Mouse (Mus musculus) neural tube, embryonic 15.5 days (tissue): Measurements from ENCODE around the gene Desi2. TPM values are rescaled to one million over a fixed set of nuclear protein-coding genes. Genes with fewer than 3 reads are reported as not detected.
"Not testable (repeated sequence)": the region's sequence is repeated elsewhere in the genome, so short reads cannot be mapped to it uniquely, and the experiment has no call there.

ENCODE experiments used
- ATAC-seq: fragments of 200-750 bp; cut with Nextera tagmentation; 2 replicates; pipeline ENCODE4 v1.8.0; 2017; ENCODE audit warnings: mild to moderate bottlenecking, moderate TSS enrichment, moderate library complexity; ENCODE audit not compliant: low FRiP score
- H3K27ac ChIP-seq: fragments of 300-500 bp; sonication (generic); replicated peaks from 2 replicates; pipeline ENCODE4 v1.5.1; 2015; ENCODE audit warnings: mild to moderate bottlenecking, inconsistent platforms
- H3K27me3 ChIP-seq: fragments of 300-500 bp; sonication (generic); replicated peaks from 2 replicates; pipeline ENCODE4 v1.6.1; 2015; ENCODE audit warnings: inconsistent platforms
- H3K36me3 ChIP-seq: fragments of 300-500 bp; sonication (generic); 2 replicates; pipeline ENCODE4 v1.6.1; 2015; ENCODE audit warnings: inconsistent platforms
- H3K4me1 ChIP-seq: fragments of 300-500 bp; sonication (generic); 2 replicates; pipeline ENCODE4 v1.6.1; 2015; ENCODE audit warnings: inconsistent platforms
- H3K4me2 ChIP-seq: fragments of 300-500 bp; sonication (generic); 2 replicates; pipeline ENCODE4 v1.6.1; 2015; ENCODE audit warnings: inconsistent platforms, mild to moderate bottlenecking, moderate library complexity
- H3K4me3 ChIP-seq: fragments of 300-500 bp; sonication (generic); replicated peaks from 2 replicates; pipeline ENCODE4 v1.5.1; 2015; ENCODE audit warnings: mild to moderate bottlenecking, inconsistent platforms
- H3K9ac ChIP-seq: fragments of 300-500 bp; sonication (generic); replicated peaks from 2 replicates; pipeline ENCODE4 v1.6.1; 2015; ENCODE audit warnings: mild to moderate bottlenecking, inconsistent platforms
- H3K9me3 ChIP-seq: fragments of 300-500 bp; sonication (generic); replicated peaks from 2 replicates; pipeline ENCODE4 v1.6.1; 2016; ENCODE audit warnings: inconsistent platforms
- WGBS: fragments of 180-500 bp; shearing (Covaris S2); methylation state at CpG from one replicate; pipeline ENCODE4 v1.1.7; 2015; ENCODE audit warnings: mixed read lengths; 5-methylcytosine and 5-hydroxymethylcytosine counted together
- polyA plus RNA-seq: library from polyadenylated mRNA; unstranded; fragments of >200 nt; fragmentation: Nextera tagmentation; extraction: Ambion mirVana; gene quantifications from 2 replicates; pipeline ENCODE4 v1.2.1, GENCODE M21; 2015

The Desi2 gene
- polyA plus RNA-seq, 1 experiment from 2014 or later, result 23.6 TPM

GRCm38 (mm10) chr1:178219166-178220077 is 32.2 kb downstream of the Desi2 start:
- no peaks in the 10 kb centered on the region for H3K27me3 ChIP-seq
- 92% methylated on average over 5 of the region's 5 CpGs for WGBS
- H3K9ac ChIP-seq, result no peak overlapping the region
- no peak overlapping the region for H3K4me2 ChIP-seq
- peaks cover 3% of the 10 kb centered on the region; the same call in 1 of the 2 replicates for H3K9me3 ChIP-seq
- H3K4me3 ChIP-seq, result no peak overlapping the region
- H3K4me1 ChIP-seq, result no peaks in the 10 kb centered on the region
- no peak overlapping the region for H3K27ac ChIP-seq
- ATAC-seq, result no peak
- peaks cover 3% of the 10 kb centered on the region for H3K36me3 ChIP-seq

- not testable (repeated sequence) for H3K4me2 ChIP-seq, H3K4me1 ChIP-seq, H3K9ac ChIP-seq, H3K4me3 ChIP-seq, H3K27me3 ChIP-seq, H3K27ac ChIP-seq, ATAC-seq
- WGBS, result 95% methylated on average over 4 of the region's 4 CpGs
- Histone ChIP-seq H3K9me3 (peaks cover 19% of the 10 kb centered on the region; the same call in 1 of the 2 replicates), H3K36me3 (peaks cover 50% of the 10 kb centered on the region)
Observed at GRCm38 (mm10) chr1:178228888-178229287, 41.7 kb downstream of the Desi2 start.

- Histone ChIP-seq H3K4me2 (no peak overlapping the region), H3K9me3 (no peaks in the 10 kb centered on the region), H3K4me1 (no peaks in the 10 kb centered on the region), H3K27ac (no peak overlapping the region), H3K36me3 (peaks cover 2% of the 10 kb centered on the region), H3K4me3 (no peak overlapping the region), H3K27me3 (no peaks in the 10 kb centered on the region), H3K9ac (no peak overlapping the region)
- no peak for ATAC-seq
- WGBS, result 96% methylated on average over 3 of the region's 3 CpGs
Observed at GRCm38 (mm10) chr1:178234109-178234508, 46.9 kb downstream of the Desi2 start.

GRCm38 (mm10) chr1:178235919-178236466 is 48.8 kb downstream of the Desi2 start:
- 90% methylated on average over 2 of the region's 2 CpGs for whole genome bisulfite sequencing
- H3K4me1 ChIP-seq, result no peaks in the 10 kb centered on the region
- no peak for ATAC-seq

GRCm38 (mm10) chr1:178238676-178239075 is 51.5 kb downstream of the Desi2 start:
- Histone ChIP-seq H3K27ac (no peak overlapping the region), H3K9me3 (no peaks in the 10 kb centered on the region), H3K36me3 (peaks cover 9% of the 10 kb centered on the region), H3K4me1 (no peaks in the 10 kb centered on the region), H3K4me3 (no peak overlapping the region), H3K27me3 (no peaks in the 10 kb centered on the region), H3K4me2 (no peak overlapping the region), H3K9ac (no peak overlapping the region)
- no peak for ATAC-seq
- 93% methylated on average over 1 of the region's 1 CpGs for WGBS

More at GRCm38 (mm10) chr1:178235919-178236466, 48.8 kb downstream of the Desi2 start:
- Histone ChIP-seq H3K4me2 (no peak overlapping the region), H3K9ac (no peak overlapping the region), H3K36me3 (peaks cover 4% of the 10 kb centered on the region; the same call in 1 of the 2 replicates), H3K27ac (no peak overlapping the region), H3K4me3 (no peak overlapping the region), H3K9me3 (no peaks in the 10 kb centered on the region), H3K27me3 (no peaks in the 10 kb centered on the region)

GRCm38 (mm10) chr1:178241884-178242508 is 54.8 kb downstream of the Desi2 start:
- Histone ChIP-seq H3K9me3 (no peaks in the 10 kb centered on the region), H3K4me2 (no peak overlapping the region), H3K4me1 (no peaks in the 10 kb centered on the region), H3K27ac (no peak overlapping the region), H3K27me3 (no peaks in the 10 kb centered on the region), H3K36me3 (peaks cover 21% of the 10 kb centered on the region), H3K4me3 (no peak overlapping the region), H3K9ac (no peak overlapping the region)
- no peak for ATAC-seq
- 94% methylated on average over 1 of the region's 1 CpGs for WGBS

GRCm38 (mm10) chr1:178248107-178248820 is 61.0 kb downstream of the Desi2 start:
- H3K36me3 ChIP-seq, result peaks cover 28% of the 10 kb centered on the region
- H3K9me3 ChIP-seq, result no peaks in the 10 kb centered on the region
- no peak overlapping the region for H3K4me2 ChIP-seq
- no peak overlapping the region for H3K4me3 ChIP-seq
- WGBS, result 82% methylated on average over 1 of the region's 1 CpGs
- ATAC-seq, result no peak
- H3K9ac ChIP-seq, result no peak overlapping the region
- H3K4me1 ChIP-seq, result no peaks in the 10 kb centered on the region
- no peaks in the 10 kb centered on the region for H3K27me3 ChIP-seq
- H3K27ac ChIP-seq, result no peak overlapping the region

GRCm38 (mm10) chr1:178254598-178254997 is 67.4 kb downstream of the Desi2 start:
- Histone ChIP-seq H3K27me3 (no peaks in the 10 kb centered on the region), H3K4me3 (no peak overlapping the region), H3K4me1 (no peaks in the 10 kb centered on the region), H3K9ac (no peak overlapping the region), H3K9me3 (no peaks in the 10 kb centered on the region), H3K4me2 (no peak overlapping the region), H3K27ac (no peak overlapping the region), H3K36me3 (peaks cover 33% of the 10 kb centered on the region)
- WGBS, result 91% methylated on average over 4 of the region's 4 CpGs
- no peak for ATAC-seq

- Histone ChIP-seq H3K4me3 (no peak overlapping the region), H3K9ac (no peak overlapping the region), H3K36me3 (peaks cover 20% of the 10 kb centered on the region), H3K4me2 (no peak overlapping the region), H3K27ac (no peak overlapping the region), H3K9me3 (no peaks in the 10 kb centered on the region), H3K27me3 (no peaks in the 10 kb centered on the region), H3K4me1 (no peaks in the 10 kb centered on the region)
- ATAC-seq, result no peak
- WGBS, result 90% methylated on average over 4 of the region's 4 CpGs
Observed at GRCm38 (mm10) chr1:178256351-178256750, 69.1 kb downstream of the Desi2 start.

GRCm38 (mm10) chr1:178258821-178259220 is 71.6 kb downstream of the Desi2 start:
- Histone ChIP-seq H3K36me3 (peaks cover 16% of the 10 kb centered on the region), H3K9me3 (no peaks in the 10 kb centered on the region), H3K9ac (no peak overlapping the region), H3K4me1 (no peaks in the 10 kb centered on the region), H3K27ac (no peak overlapping the region), H3K27me3 (no peaks in the 10 kb centered on the region), H3K4me3 (no peak overlapping the region), H3K4me2 (no peak overlapping the region)
- no peak for ATAC-seq
- 96% methylated on average over 2 of the region's 2 CpGs for WGBS

- not testable (repeated sequence) for H3K9me3 ChIP-seq, ATAC-seq, H3K4me3 ChIP-seq, H3K4me1 ChIP-seq, H3K27ac ChIP-seq, H3K36me3 ChIP-seq, H3K9ac ChIP-seq, H3K27me3 ChIP-seq, H3K4me2 ChIP-seq
- 95% methylated on average over 3 of the region's 3 CpGs for WGBS
Observed at GRCm38 (mm10) chr1:178265381-178265780, 78.2 kb downstream of the Desi2 start.
